Mouse (Mus musculus) megakaryocyte, adult 5-6 weeks (primary cell): ENCODE data around the gene Tox4. TPM values are rescaled to one million over a fixed set of nuclear protein-coding genes. Genes with fewer than 3 reads are reported as not detected.
"Not testable (repeated sequence)": the region's sequence is repeated elsewhere in the genome, so short reads cannot be mapped to it uniquely, and the experiment has no call there.

Experiments used
- ATAC-seq: 2 replicates; pipeline ENCODE4 v1.8.0; 2016; ENCODE audit warnings: mild to moderate bottlenecking, inconsistent platforms; ENCODE audit not compliant: poor library complexity, severe bottlenecking
- total RNA-seq, 2 experiments: library from RNA; stranded (forward) in 1 of 2; stranded (reverse) in 1 of 2; fragments of 153-499, 151-499 nt in 1 of 2; fragments of 221-1000, 200-1000 nt in 1 of 2; gene quantifications; 2 replicates each; pipeline versions ENCODE4 v1.2.3 to v1.2.4; 2015 to 2017

Tox4 gene
- 29.9 and 33.1 TPM in 2 replicates for total RNA-seq (2015)
- 37.7 and 41.4 TPM in 2 replicates for total RNA-seq (2017)

DNA sequence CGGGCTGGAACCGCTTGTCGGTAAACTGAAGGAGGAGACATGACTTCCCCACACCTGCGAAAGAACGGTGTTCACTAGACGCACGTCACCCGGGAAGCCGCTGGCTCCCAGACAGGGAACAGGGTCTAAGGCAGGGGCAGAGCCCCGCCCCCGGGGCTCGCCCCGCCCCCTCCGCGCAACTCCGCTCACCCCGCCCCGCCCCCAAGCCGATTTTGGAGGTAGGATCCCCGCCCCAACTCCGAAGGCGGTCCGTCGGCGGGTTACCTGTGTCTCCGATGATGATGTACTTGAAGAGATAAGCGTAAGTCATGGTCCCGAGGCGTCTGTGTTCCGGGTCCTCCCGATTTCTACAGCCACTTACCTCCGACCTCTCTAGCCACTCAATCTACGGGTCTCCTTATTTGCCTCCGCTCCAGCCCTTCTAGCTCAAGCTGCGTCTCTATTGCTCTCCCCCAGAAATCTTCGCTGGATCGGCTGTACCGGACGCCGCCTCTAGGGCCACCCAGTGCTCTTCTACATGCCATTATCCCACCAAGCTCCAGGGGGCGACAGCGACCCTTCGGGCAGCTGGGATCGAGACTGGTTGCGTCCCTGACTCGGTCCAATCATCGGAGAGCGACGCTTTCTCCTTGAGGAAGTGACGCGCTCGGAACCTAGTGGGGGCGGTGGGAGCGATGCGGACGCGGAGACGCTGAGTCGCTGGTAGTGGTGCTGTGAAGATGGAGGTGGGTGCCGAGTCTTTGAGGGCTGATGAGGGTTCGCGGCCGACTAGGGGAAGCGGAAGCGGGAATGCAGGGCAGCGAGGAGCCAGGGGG lies at the start of gene Tox4, which contains the start of gene Rab2b:
Gene Tox4 (plus strand): TSS at position 215 of the 815 bp plus-strand sequence.
Gene Rab2b (minus strand): TSS at position 614 of the 815 bp plus-strand sequence.
- peak; percentile 95 for ATAC-seq

DNA sequence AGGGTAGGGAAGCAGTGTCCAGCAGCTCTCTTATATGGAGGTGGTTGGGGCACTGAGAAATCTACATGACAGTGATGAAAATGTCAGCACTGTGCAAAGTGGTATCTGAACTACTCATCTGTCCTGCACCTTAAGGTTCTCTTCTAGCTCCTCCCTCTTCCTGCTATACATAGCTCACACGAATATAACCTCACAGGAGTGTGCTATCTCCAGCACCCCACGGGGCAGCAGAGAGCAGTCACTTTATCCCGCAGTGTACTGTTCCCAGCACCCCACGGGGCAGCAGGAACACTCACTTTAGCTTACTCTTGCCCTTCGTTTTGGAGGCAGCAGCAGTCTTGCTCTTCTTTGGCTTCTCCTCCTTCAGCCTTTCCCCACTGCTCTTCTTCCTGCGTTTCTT lies 46.7 kb upstream of the Tox4 start:
- no peak for ATAC-seq

DNA sequence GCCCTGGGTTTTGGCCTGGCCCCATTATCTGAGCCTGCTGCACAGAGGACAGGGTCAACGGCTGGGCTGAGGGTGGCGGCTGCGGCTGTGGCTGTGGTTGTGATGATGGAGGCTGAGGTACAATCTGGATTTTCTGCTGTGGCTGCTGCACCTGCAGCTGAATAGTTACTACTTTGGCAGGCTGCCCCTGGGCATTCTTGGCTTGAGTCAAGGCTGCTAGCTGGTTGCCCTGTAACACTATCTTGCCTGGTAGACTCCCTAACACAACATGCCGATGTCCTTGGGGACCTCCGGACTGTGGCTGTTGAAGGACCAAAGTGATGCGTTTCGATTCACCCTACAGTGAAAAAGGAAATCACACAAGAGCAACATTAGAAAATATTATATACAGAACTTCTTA lies 43.8 kb upstream of the Tox4 start:
- no peak for ATAC-seq

DNA sequence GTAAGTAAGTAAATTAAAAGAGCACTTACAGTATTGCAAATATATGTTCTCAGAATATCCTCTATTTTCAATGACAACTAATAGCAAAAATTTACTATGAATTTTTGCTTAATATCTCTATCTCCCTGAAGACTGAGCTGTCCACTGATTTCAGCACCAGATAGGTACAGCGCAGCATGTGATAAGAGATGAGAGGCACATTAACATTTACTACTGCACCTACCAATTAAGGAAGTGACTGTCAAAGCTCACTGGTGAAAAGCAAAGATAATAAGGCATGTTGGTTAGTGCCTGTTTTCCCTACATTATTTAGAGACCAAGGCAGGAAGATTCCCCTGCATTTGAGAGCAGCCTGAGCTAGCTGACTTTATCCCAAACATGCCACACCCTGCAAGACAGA lies 42.7 kb upstream of the Tox4 start:
- ATAC-seq, result no peak

DNA sequence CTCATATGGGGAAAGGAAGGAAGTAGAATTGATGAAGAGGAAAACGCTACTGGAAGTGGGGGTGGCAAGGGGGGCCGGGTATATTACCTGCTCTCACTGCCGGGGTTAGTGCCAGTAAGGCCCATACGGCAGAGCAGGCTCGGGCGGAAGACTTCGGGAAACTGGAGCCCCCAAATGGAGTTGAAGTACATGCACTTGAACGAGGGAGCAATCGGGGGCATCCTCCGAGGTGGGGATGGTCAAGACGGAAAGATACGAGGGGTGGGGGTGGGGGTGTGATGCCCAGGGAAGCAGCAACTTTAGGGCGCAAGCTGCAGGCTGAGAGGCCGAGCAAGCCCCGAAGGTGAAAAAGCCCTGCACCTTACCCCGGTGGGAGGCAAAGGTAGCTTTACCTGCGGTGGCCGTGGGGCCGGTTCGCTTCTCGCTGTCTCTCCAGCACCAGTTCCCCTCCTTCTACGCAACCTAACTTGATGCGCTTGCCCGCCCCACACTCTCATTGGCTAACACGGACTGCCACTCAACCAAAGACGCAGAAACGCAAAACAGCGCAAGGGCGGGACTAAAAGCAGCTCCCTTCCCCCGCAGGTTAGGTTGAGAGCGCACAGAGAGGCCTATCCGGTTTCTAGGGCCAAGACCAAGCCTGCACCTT lies 34.8 kb upstream of the Tox4 start:
- ATAC-seq, result peak; percentile 100

DNA sequence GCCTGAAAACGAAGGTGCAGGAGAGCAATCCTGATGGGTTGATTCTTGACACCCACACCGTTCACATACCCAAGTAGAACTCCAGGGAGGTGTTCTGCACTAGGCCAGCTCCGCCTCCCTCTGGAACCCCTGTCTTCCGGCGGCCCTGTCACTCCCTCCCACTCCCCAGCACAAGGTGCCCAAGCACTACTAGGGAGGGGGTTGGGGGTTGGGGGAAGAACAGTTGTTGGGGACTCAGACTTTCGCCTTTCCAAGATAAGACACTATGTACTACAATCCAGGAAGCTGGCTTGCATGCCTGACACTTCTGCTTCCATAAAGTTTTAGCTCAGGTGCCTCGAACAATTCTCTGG lies 34.3 kb upstream of the Tox4 start:
- no peak for ATAC-seq

DNA sequence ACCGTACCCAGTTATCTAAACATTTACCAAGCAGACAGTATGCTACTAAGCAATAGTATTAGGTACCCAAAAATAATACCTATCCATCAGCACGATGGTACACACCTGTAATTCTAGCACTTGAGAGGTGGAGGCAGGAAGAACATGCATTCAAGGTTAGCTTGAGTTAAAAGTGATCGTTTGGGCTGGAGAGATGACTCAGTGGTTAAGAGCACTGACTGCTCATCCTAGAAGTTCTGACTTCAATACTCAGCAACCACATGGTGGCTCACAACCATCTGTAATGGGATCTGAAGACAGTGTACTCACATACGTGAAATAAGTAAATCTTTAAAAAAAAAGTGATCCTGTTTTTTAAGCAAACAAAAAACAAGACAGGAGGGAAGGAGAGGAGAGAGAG lies 32.8 kb upstream of the Tox4 start:
- no peak for ATAC-seq

DNA sequence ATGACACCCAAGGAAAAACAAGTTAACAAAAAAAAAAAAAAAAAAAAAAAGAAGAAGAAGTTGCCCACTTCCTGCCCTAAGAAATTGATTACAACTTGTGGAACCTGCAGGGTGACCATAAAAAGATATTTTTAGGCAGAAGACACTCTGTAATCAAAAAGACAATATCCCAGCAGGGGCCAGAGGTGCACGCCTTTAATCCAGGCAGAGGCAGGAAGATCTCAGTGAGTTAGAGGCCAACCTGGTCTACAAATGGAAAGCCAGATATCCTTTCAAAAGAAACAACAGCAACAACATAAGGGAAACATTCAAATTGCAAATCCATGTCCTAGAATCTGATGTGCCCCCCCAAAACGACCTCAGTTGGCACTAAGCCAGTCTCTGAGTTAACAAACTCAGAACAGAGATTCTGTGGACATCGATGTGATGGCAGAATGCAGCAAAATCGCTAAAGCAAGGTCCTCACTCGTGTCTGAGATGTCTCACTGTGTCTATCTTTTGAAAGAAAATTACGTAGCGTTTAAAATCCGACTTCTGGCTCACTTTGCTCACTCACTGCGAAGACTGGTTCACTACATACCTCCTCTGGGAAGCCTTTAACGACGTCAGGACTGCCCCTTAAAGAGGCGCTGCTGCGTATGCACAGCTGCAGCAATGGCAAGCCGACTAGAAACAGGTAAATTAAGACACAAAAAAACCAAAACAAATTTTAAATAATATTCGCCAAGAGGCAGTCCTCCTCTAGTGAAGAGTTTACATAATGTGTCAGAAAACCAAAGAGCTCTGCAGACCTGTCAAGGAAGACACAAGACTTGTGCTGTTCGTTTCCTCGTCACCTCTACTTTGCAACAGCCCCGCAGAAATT lies 22.4 kb upstream of the Tox4 start:
- ATAC-seq, result no peak

DNA sequence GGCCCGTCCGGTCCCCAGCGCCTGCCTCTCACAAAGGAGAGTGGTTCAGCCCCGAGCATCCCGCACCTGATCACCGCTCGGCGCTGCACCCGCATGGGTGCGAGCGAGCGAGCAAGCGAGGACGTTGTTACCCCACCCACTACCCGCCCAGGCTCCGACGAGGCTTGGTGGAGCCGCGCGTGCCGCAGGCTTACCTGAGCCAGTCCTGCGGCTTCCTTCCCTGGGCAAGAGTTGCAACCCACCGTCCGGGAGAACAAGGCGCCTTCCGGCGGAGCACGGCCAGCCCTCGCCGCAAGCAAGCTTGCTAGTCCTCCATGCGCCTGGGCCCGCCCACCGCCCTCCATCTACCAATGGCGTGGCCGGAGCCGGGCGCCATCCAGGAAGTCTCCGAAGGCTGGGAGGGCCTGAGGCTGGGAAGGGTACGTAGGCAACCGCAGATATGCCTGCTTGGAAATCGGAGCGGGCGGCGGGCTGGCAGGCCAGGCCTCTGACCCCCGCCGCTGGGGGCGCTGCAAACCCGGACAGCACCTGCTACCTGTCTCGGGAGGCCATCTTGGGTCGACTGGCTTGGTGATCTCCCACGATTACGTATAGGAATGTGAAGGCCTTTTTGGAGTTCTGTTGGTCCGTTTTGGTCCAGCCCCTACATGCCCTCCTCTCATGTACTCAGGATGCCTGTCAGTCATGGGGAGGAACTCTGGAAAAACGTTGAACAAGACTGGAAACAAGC lies 21.3 kb upstream of the Tox4 start, which contains the start of gene Chd8:
Gene Chd8 (minus strand): TSS at position 297 of the 730 bp plus-strand sequence.
- peak; percentile 98 for ATAC-seq

DNA sequence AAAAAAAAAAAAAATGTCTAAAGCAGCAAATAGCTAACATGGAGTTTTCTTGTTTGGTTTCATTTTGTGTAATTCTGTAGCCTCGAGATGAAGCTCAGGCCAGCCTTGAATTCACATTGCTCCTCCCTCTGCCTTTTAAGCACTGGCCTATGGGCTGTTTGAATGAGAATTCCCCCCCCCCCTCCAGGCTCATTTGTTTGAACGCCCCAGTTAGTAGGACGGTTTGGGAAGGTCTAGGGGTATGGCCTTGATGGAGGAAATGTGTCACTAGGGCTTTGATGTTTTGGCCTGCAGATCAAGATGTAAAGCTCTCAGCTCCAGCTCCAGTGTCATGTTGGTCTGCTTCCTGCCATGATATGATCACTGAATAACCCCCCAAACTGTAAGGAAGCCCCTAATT lies 6.2 kb upstream of the Tox4 start:
- ATAC-seq, result no peak

DNA sequence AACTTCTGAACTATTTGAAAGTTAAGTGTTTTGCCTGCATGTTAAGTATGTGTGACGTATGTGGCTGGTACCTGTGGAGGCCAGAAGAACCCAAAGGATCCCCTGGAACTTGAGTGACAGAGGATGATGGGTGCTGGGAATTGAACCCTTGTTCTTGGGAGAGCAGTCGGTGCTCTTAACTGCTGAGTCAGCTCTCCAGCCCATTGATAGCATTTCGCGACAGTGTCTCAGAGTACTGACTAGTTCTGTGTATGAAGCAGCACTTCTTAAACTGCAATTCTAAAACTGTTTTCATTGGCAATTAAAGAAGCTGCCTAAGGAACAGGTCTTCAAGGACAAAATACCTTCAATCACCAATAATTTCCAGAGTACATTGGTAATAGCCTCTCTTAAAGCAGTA lies 1.7 kb upstream of the Tox4 start:
- no peak for ATAC-seq

DNA sequence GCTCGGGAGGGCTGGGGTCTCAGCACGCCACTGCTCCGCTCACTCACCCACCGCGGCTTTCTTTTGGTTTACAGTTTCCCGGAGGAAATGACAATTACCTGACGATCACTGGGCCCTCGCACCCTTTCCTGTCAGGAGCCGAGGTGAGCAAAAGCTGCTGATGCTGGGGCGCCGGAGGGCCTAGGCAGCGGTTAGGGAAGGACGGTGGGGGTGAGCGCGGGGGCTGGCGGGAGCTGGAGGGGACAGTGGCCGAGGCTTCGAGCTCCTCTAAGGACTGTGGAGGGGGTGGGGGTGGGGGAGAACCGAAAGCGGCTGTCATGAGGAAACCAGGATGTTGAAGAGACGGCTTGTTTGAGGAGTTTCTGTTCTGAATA lies 788 bp downstream of the Tox4 start:
- peak; percentile 36 for ATAC-seq

DNA sequence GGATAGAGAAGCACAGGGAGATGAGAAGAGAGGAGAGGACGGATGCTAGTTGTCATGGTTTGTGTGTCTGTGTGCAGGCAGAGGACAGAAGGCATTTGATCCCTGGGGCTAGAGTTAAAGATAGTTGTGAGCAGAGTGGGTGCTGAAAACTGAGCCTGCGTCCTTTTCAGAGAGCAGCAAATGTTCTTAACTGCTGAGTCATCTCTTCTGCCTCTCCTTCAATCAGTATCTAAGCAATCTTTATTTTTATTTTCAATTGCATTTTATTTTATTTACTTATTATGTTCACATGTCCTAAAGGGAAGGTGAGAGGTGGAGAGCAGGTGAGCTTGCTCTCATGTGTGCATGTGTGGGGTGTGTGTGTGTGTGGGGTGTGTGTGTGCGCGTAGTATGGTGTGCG lies 4.7 kb downstream of the Tox4 start:
- ATAC-seq, result no peak

DNA sequence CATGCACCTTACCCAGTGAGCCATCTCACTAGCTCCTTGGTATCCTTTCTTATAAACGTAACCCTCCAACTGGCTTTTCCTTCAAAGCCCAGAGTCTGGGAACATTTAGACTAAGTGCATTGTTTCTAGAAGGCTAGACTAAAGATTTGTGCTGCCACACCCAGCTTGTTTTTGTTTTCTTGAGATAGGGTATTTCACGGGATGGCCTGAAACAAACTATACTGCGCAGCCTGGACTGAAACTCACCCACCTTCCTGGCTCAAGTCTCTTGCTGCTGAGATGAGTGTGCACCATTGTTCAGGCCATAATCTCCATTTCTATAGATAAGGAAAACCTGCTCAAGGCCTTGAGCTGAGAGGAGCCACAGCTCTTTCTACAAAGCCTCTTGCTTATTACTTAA lies 5.2 kb downstream of the Tox4 start:
- no peak for ATAC-seq

DNA sequence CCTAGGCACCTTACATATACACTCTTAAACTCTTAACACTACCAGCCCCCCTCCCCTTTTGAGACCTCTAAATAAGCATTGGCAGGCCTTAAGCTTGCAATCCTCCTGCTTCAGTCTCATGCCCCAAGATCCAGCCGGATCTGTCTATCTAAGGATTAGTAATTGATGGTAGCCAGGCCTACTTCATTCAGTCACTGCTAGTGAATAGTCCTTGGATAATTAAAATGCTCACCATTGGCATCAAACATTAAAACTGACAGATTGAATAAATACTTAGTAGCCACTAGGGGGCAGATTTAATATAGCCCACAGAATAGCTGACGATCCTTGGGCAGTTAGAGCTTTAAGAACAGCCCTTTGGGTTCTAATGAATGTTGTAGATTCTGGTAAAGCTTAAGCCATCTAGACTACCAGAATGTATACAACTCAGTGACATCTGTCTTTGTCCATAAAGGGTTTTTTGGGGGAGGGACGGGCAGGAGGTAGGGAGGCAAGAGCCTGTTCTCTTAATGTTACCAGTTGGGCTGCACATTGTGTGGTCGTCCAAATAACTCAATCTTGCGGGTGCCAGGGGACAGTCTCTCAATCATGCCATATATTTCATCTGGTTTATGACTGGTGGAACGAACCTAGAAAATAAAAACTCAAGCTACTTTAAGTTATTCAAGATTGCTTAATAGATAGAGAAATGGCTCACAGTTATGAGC lies 16.8 kb downstream of the Tox4 start:
- ATAC-seq, result peak; percentile 60

DNA sequence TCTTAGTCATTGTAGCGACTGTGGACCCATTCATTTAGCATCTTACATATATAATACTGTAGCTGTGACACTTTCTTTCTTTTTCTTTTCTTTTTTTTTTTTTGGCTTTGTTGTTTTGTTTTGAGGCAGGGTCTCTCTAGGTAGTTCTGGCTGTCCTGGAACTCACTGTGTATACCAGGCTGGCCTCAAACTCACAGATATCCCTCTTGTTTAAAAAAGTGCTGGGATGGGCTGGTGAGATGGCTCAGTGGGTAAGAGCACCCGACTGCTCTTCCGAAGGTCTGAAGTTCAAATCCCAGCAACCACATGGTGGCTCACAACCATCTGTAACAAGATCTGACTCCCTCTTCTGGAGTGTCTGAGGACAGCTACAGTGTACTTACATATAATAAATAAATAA lies 24.6 kb downstream of the Tox4 start:
- not testable (repeated sequence) for ATAC-seq

DNA sequence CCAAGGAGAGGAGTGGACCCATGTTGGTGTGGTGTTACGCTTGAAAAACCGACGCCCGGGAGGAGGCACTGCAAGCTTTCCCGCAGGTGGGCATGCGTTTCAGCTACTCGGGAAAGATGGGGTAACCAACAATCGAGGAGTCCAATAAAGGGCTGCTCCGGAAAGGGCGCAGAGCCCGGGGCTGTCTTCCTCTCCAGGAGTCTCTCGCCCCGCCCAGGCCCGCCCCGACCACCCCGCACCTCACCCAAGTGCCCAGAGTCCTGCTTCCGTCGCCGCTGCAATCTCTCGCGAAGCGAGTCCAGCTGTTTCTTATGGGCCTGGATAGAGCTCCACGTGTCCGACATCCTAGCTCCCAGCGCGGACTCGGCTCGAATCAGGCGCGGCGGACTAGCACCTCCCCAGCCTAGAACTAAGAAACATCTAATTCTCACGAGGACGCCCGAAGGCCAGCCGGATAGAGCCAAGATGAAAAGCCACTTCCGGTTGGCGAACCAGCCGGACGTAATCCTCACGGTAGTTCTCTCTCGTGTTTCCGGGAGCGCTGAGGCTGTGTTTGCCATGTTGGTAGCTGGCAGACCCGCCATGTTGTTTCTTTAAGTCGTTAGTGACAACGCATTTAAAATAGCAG lies 25.8 kb downstream of the Tox4 start, which contains the start of gene Mettl3:
Gene Mettl3 (minus strand): TSS at position 485 of the 628 bp plus-strand sequence.
- ATAC-seq, result peak; percentile 98

DNA sequence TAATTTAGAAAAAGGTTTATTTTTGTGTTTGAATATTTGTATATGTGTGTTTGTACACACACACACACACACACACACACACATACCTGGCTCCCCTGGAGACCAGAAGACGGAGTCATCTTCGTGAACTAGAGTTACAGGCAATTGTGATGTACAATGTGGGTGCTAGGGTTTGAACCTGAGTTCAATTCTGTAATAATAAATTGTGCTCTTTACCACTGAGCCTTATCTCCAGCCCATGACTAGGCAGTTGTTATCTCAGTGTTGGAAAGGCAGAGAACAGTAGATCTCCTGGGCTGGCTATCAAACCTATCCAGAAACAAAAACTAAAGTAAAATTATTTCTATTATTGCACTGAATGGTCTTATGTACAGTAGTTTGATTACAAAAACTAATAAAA lies 27.2 kb downstream of the Tox4 start:
- no peak for ATAC-seq

DNA sequence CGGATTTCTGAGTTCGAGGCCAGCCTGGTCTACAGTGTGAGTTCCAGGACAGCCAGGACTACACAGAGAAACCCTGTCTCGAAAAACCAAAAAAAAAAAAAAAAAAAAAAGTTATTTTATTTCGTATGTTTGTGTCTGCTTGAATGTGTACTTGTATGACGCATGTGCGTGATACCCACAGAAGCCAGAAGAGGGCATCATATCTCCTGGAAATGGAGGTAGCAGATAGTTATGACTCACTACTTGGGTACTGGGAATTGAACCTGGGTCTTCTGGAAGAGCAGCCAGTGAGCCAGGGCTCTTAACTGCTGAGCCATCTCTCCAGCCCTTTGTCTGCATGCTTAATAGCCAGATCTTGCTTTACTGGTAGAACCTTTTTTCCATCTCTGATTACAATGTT lies 31.4 kb downstream of the Tox4 start:
- ATAC-seq, result not testable (repeated sequence)

DNA sequence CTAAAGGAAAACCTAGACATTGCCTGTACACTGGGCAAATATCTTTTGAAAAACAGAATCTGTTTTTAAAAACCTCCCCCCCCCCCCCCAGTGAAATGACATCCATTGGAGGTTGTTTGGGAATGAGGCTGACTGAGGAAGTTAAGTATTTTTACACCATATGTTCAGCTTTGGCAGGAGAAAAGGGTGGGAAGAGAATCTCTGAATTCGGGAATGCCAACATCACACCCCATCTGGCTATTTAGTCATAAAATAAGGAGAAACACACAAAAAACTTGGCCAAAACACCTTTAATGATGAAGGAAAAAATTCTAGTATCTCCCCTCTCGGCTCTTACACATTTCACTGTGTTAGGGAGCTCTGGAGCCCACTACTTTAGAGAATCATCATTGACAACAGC lies 32.0 kb downstream of the Tox4 start:
- no peak for ATAC-seq
